Mouse (Mus musculus) left cerebral cortex, postnatal 10 days (tissue): ENCODE measurements around the gene Olfr774. TPM values are rescaled to one million over a fixed set of nuclear protein-coding genes. Genes with fewer than 3 reads are reported as not detected.
"Not testable (repeated sequence)": the region's sequence is repeated elsewhere in the genome, so short reads cannot be mapped to it uniquely, and the experiment has no call there.

Experiments
- DNase-seq, 2 experiments: peaks; one replicate each; pipeline ENCODE4 v3.0.0; 2021 to 2022; ENCODE audit warnings: low spot score in 2 of 2, mixed read lengths in 1 of 2; ENCODE audit errors: extremely low spot score in 1 of 2
- intact Hi-C: fragments of 180-260 bp; cut with DNase I; formaldehyde crosslinking; loops from one replicate; pipeline ENCODE4 v1.15.1; 2025
- total RNA-seq, 2 experiments: library from RNA; stranded (reverse); gene quantifications; 2 replicates each; pipeline ENCODE4 v1.2.3; 2021

The Olfr774 gene
- total RNA-seq, result not detected

DNA sequence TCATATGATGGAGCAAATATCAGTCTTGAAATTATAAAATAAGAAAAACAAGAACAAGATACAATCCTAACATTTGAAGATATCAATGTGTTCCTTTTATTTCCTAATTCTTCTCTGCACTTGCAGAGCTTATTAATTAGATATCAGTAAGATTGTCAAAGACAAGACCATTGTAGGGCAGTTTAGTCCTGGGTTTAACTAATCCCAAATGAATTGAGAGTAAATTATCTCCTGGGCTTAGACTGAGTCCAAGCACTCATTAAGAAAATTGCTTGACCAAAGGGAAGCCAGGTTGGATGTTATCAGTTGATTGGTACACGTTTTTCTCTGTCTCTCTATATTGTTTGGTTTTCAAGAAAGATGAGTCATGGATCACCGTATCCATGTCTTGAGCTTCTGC, at the start of gene Olfr774:
Gene Olfr774, plus strand, starts transcription at position 301 of the 400 bp plus-strand sequence.
- intact Hi-C loops, result no loop called here
- no peak for DNase-seq

- intact Hi-C loops, DNase-seq: not testable (repeated sequence)
Observed at GRCm38 (mm10) chr10:129187319-129187718, 48.7 kb upstream of the Olfr774 start, which contains the start of gene Olfr773. Gene Olfr773 (minus strand): TSS chr10:129187419.

DNA sequence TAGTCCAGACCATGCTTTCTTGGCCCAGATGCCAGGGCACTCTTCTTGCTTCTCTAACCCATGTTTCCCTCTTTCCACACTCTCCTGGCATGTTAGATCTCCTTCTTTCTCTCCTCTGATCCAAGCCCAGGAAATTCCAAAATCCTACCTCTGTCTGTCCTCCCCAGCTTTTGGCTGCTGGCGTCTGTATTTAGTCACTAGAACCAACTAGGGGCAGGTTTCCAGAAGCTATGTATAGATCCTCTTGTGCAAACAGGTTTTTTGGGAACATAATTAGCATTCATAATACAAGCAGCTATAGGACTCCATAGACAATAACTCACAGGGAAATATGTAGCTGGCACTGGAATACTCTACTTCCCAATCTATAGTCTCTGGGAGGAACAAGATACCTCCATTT, 5.3 kb upstream of the Olfr774 start:
- DNase-seq, result no peak

GRCm38 (mm10) chr10:129248112-129248511, 12.1 kb downstream of the Olfr774 start, which contains the start of gene Olfr775:
Gene Olfr775 (plus strand): TSS chr10:129248412.
- intact Hi-C loops, result no loop called here
- DNase-seq, result no peak

More for the DNA sequence above, 5.3 kb upstream of the Olfr774 start:
- intact Hi-C loops, result no loop called here

DNA sequence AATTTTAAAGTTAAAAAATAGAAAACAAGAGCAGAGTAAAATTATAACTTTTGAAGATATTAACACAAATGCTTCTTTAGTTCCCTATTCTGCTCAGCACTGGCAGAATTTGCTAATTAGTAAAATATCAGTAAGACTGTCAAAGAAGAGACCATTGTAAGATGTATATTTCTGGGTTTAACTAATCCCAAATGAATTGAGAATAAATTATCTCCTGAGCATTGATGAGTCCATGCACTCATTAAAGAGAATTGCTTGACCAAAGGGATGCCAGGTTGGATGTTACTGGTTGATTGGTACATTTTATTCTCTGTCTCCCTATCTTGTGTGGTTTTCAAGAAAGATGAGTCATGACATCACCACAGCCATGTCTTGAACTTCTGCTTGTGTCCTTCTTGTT, 22.8 kb downstream of the Olfr774 start, which contains the start of gene Olfr776:
Gene Olfr776, plus strand, starts transcription at position 301 of the 400 bp plus-strand sequence.
- intact Hi-C loops, result no loop called here
- no peak for DNase-seq

DNA sequence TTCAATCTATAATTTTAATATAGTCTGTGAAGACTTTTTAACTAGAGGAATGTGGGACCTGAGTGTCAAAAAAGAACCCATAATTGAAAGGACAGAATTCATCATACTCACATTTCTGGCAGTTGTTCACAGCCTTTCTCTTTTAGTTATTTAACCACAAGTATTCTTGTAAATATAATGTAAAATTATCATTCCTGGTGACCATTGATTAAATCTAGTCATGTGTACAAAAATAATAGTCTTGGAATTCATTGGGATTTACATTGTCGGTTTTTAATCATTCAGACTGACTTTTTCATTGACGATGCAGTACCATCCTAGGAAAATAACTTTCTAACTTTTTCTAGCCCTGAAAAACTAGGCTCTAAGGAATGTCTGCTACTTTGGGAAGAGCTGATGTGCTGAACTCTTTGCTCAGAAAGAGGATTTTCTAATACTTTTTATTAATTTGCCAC, 35.1 kb downstream of the Olfr774 start, which contains the start of gene Olfr777:
Gene Olfr777, minus strand, starts transcription at position 405 of the 455 bp plus-strand sequence.
- intact Hi-C loops, result no loop called here
- DNase-seq, result no peak

Other genes with a start within 250 kb of the Olfr774 start
- gene Olfr9, start 246.8 kb upstream of the Olfr774 start, total RNA-seq, result not detected
- gene Olfr763, start 225.4 kb upstream of the Olfr774 start, total RNA-seq, result not detected
- not detected for gene Olfr764-ps1, start 196.3 kb upstream of the Olfr774 start, total RNA-seq
- not detected for gene Olfr765, start 186.2 kb upstream of the Olfr774 start, total RNA-seq
- gene Olfr766-ps1, start 167.2 kb upstream of the Olfr774 start, total RNA-seq, result not detected
- gene Olfr767, start 153.3 kb upstream of the Olfr774 start, total RNA-seq, result not detected
- gene Olfr768, start 136.8 kb upstream of the Olfr774 start, total RNA-seq, result not detected
- not detected for gene Olfr769, start 118.3 kb upstream of the Olfr774 start, total RNA-seq
- gene Olfr770, start 97.2 kb upstream of the Olfr774 start, total RNA-seq, result not detected
- not detected for gene Olfr771, start 71.5 kb upstream of the Olfr774 start, total RNA-seq
- not detected for gene Olfr772, start 58.3 kb upstream of the Olfr774 start, total RNA-seq
- not detected for gene Olfr773, start 48.8 kb upstream of the Olfr774 start, total RNA-seq
- gene Olfr775, start 12.2 kb downstream of the Olfr774 start, total RNA-seq, result not detected
- gene Olfr776, start 22.9 kb downstream of the Olfr774 start, total RNA-seq, result not detected
- not detected for gene Olfr777, start 35.3 kb downstream of the Olfr774 start, total RNA-seq
- not detected for gene Olfr780, start 81.9 kb downstream of the Olfr774 start, total RNA-seq
- gene Olfr781, start 92.7 kb downstream of the Olfr774 start, total RNA-seq, result not detected
- gene Olfr782, start 112.6 kb downstream of the Olfr774 start, total RNA-seq, result not detected
- under 1 TPM; 0.22 to 0.24 TPM for gene Olfr784, start 147.9 kb downstream of the Olfr774 start, total RNA-seq
- gene Olfr785, start 169.2 kb downstream of the Olfr774 start, total RNA-seq, result not detected
- not detected for gene Olfr786, start 191.1 kb downstream of the Olfr774 start, total RNA-seq
- not detected for gene Olfr787, start 225.7 kb downstream of the Olfr774 start, total RNA-seq
- not detected for gene Olfr788, start 234.8 kb downstream of the Olfr774 start, total RNA-seq
- gene Olfr789, start 248.5 kb downstream of the Olfr774 start, total RNA-seq, result not detected